Mouse (Mus musculus): ENCODE measurements around the gene Lrrc20. TPM values are rescaled to one million over a fixed set of nuclear protein-coding genes. Genes with fewer than 3 reads are reported as not detected.

Lrrc20 gene
- polyA plus RNA-seq (2015; fragmentation: Nextera tagmentation; extraction: Ambion mirVana), result 12.1 and 13.2 TPM in 2 replicates

GRCm38 (mm10) chr10:61475594-61476439, at the start of gene Lrrc20:
Lrrc20 (plus strand) TSS chr10:61475801.
- ATAC-seq (ENCODE audit: extremely low read depth, insufficient number of reproducible peaks, low FRiP score, low TSS enrichment), result peak; percentile 95
- Histone ChIP-seq H3K4me2 (peak within 1 kb of the TSS; percentile 99), H3K27me3 (replicated peaks) (no peaks in the 10 kb centered on the region), H3K4me3 (peak within 1 kb of the TSS; percentile 93), H3K9me3 (no peaks in the 10 kb centered on the region), H3K4me1 (peaks cover 31% of the 10 kb centered on the region), H3K9ac (peak within 1 kb of the TSS; percentile 90), H3K27ac (replicated peaks) (peak within 1 kb of the TSS; percentile 92), H3K36me3 (no peaks in the 10 kb centered on the region)
- WGBS, result under 1% methylated on average over 70 of the region's 70 CpGs

- Histone ChIP-seq H3K9ac (no peak overlapping the region), H3K27me3 (replicated peaks) (peaks cover 11% of the 10 kb centered on the region), H3K4me1 (peaks cover 33% of the 10 kb centered on the region), H3K4me3 (no peak overlapping the region), H3K36me3 (peaks cover 24% of the 10 kb centered on the region), H3K9me3 (no peaks in the 10 kb centered on the region), H3K4me2 (no peak overlapping the region), H3K27ac (replicated peaks) (peak overlapping the region; percentile 6; the same call in 1 of the 2 replicates)
- WGBS, result 28% methylated on average over 2 of the region's 2 CpGs
- ATAC-seq (ENCODE audit: extremely low read depth, insufficient number of reproducible peaks, low FRiP score, low TSS enrichment), result no peak
These were observed 49.3 kb upstream of the Lrrc20 start for GRCm38 (mm10) chr10:61426251-61426757.

DNA sequence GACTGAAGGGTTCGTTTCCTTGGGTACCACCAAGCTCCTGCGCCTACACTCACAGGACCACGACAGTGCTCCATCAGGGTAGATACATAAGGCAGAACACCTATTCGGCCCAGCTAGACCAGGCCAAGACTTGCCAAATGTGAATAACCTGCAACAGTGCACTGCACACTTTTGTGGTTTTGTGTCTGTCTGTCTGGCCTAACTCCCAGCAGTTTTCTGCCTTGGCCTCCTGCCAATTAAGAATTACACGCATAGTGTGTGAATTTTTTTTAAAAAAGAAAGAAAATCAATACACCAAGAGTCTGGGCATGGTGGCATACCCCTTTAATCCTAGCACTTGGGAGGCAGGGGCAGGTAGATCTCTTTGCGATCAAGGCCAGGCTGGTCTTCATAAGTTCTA, 47.6 kb upstream of the Lrrc20 start:
- Histone ChIP-seq H3K4me1 (peaks cover 33% of the 10 kb centered on the region), H3K9me3 (no peaks in the 10 kb centered on the region), H3K27me3 (replicated peaks) (peaks cover 5% of the 10 kb centered on the region; the same call in 1 of the 2 replicates), H3K4me2 (no peak overlapping the region), H3K9ac (no peak overlapping the region), H3K27ac (replicated peaks) (no peak overlapping the region), H3K4me3 (no peak overlapping the region), H3K36me3 (peaks cover 35% of the 10 kb centered on the region)
- no peak for ATAC-seq (ENCODE audit: extremely low read depth, insufficient number of reproducible peaks, low FRiP score, low TSS enrichment)
- WGBS, result 88% methylated on average over 6 of the region's 6 CpGs

- ATAC-seq (ENCODE audit: extremely low read depth, insufficient number of reproducible peaks, low FRiP score, low TSS enrichment), result no peak
- H3K4me1 ChIP-seq, result peaks cover 33% of the 10 kb centered on the region
- no peak overlapping the region for H3K4me2 ChIP-seq
- H3K27me3 ChIP-seq (replicated peaks), result peaks cover under 1% of the 10 kb centered on the region; the same call in 1 of the 2 replicates
- WGBS, result 71% methylated on average over 4 of the region's 4 CpGs
- H3K36me3 ChIP-seq, result peaks cover 39% of the 10 kb centered on the region
- no peak overlapping the region for H3K4me3 ChIP-seq
- no peak overlapping the region for H3K9ac ChIP-seq
- no peaks in the 10 kb centered on the region for H3K9me3 ChIP-seq
- H3K27ac ChIP-seq (replicated peaks), result no peak overlapping the region
These were observed 47.2 kb upstream of the Lrrc20 start for GRCm38 (mm10) chr10:61428416-61428815.

- H3K36me3 ChIP-seq, result peaks cover 46% of the 10 kb centered on the region
- no peak overlapping the region for H3K4me2 ChIP-seq
- H3K27ac ChIP-seq (replicated peaks), result no peak overlapping the region
- H3K9me3 ChIP-seq, result no peaks in the 10 kb centered on the region
- no peak overlapping the region for H3K4me3 ChIP-seq
- ATAC-seq (ENCODE audit: extremely low read depth, insufficient number of reproducible peaks, low FRiP score, low TSS enrichment), result no peak
- no peak overlapping the region for H3K9ac ChIP-seq
- peaks cover 31% of the 10 kb centered on the region for H3K4me1 ChIP-seq
- 89% methylated on average over 5 of the region's 5 CpGs for WGBS
- no peaks in the 10 kb centered on the region for H3K27me3 ChIP-seq (replicated peaks)
These were observed 46.6 kb upstream of the Lrrc20 start for GRCm38 (mm10) chr10:61429043-61429442.

DNA sequence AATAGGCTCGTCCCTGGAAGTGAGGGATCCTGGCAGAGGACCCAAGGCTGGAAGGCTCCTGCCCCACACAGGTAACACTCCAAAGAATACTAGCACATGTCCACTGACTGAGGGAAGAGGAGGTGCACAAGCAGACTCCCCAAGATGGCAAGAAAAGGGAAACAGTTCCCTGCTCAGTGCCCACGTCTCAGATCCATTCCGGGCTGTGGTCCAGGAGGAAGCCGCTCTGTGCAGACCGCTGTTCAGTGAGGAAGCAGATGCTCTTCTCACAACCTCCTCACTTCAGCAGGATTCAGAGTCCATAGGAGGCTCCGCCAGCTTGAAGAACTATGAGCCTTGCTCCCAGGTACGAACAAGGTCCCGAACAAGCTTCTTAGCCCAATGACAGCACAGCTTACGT, 44.2 kb upstream of the Lrrc20 start:
- WGBS, result 94% methylated on average over 9 of the region's 9 CpGs
- ATAC-seq (ENCODE audit: extremely low read depth, insufficient number of reproducible peaks, low FRiP score, low TSS enrichment), result no peak

DNA sequence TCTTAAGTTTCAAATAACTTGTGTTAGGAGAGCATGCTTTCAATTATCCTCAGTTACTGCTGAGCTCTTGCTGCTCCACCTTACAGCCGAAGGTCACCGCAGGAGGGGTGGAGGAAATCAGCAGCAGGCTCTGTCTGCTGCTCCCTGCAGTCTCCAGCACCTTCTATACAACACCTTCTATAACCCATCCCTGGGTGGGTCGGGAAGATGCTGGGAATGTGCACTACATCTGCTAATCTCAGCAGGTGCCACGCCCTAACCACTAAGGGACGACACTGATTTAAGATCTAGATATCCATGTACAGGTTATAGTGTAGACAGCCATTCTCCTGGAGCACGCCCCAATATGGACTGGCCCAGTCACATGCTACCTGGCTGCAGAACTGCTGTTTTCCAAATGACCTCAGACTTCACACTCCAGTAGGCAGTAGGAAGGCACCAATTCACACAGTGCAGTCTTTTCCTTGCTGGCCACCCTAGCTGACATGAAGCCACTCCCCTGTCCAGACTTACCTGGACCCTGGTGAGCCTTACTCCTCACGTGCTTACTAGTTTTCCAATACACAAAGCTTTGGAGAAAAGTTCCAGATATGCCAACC, 35.3 kb upstream of the Lrrc20 start:
- peaks cover 22% of the 10 kb centered on the region for H3K36me3 ChIP-seq
- H3K27me3 ChIP-seq (replicated peaks), result no peaks in the 10 kb centered on the region
- H3K9me3 ChIP-seq, result no peaks in the 10 kb centered on the region
- H3K4me1 ChIP-seq, result peaks cover 33% of the 10 kb centered on the region
- H3K27ac ChIP-seq (replicated peaks), result no peak overlapping the region
- H3K4me3 ChIP-seq, result no peak overlapping the region
- WGBS, result 85% methylated on average over 7 of the region's 7 CpGs
- ATAC-seq (ENCODE audit: extremely low read depth, insufficient number of reproducible peaks, low FRiP score, low TSS enrichment), result no peak
- no peak overlapping the region for H3K4me2 ChIP-seq
- H3K9ac ChIP-seq, result no peak overlapping the region

More for the DNA sequence above, 44.2 kb upstream of the Lrrc20 start:
- no peak overlapping the region for H3K4me3 ChIP-seq
- H3K4me2 ChIP-seq, result no peak overlapping the region
- H3K4me1 ChIP-seq, result peaks cover 9% of the 10 kb centered on the region
- no peak overlapping the region for H3K9ac ChIP-seq
- no peaks in the 10 kb centered on the region for H3K9me3 ChIP-seq
- no peak overlapping the region for H3K27ac ChIP-seq (replicated peaks)
- peaks cover 67% of the 10 kb centered on the region for H3K36me3 ChIP-seq
- H3K27me3 ChIP-seq (replicated peaks), result no peaks in the 10 kb centered on the region

DNA sequence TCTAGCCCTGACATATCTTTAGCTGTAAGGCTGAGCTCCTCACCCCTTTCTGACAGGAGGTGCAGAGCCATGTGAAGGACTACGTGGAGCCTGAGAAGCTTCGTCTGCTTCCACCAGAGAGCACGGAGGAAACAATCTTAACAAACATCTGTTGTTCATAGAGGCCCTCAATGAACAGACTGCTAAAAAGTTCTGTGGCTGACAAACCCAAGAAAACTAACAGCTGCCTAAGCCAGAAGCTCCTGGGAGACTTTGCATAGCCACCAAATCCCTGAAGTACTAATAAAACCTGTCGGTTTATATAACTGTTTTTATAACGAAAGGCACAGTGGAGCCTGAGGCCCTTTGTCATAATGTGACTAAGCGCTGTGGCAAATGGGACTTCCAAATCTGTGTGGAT, 32.1 kb upstream of the Lrrc20 start:
- no peaks in the 10 kb centered on the region for H3K27me3 ChIP-seq (replicated peaks)
- 62% methylated on average over 6 of the region's 6 CpGs for WGBS
- H3K9me3 ChIP-seq, result no peaks in the 10 kb centered on the region
- ATAC-seq (ENCODE audit: extremely low read depth, insufficient number of reproducible peaks, low FRiP score, low TSS enrichment), result no peak
- no peak overlapping the region for H3K4me3 ChIP-seq
- peak overlapping the region; percentile 21; the same call in 1 of the 2 replicates for H3K27ac ChIP-seq (replicated peaks)
- H3K4me2 ChIP-seq, result no peak overlapping the region
- H3K9ac ChIP-seq, result peak overlapping the region; percentile 25; the same call in 1 of the 2 replicates
- peaks cover 26% of the 10 kb centered on the region for H3K36me3 ChIP-seq
- H3K4me1 ChIP-seq, result peaks cover 64% of the 10 kb centered on the region

DNA sequence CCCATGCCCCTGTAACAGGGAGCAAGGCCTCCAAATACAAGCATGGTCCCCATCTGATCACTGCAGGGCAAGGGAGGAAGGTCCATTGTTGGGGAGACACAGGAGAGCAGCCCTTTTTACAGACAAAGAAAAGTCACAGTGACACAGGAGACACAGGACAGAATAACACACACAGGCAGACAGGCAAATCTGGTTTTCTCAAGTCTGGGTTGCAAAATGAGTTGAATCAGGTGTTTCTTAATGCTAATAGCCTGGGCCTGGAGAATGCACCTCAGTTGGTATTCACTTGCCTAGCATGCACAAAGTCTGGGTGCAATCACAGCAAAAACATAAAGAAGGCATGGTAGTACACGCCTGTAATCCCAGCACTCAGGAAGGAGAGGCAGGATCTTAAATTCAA, 31.7 kb upstream of the Lrrc20 start:
- H3K4me2 ChIP-seq, result no peak overlapping the region
- peak overlapping the region; percentile 25; the same call in 1 of the 2 replicates for H3K9ac ChIP-seq
- H3K36me3 ChIP-seq, result peaks cover 24% of the 10 kb centered on the region
- WGBS, result 48% methylated on average over 1 of the region's 1 CpGs
- ATAC-seq (ENCODE audit: extremely low read depth, insufficient number of reproducible peaks, low FRiP score, low TSS enrichment), result no peak
- no peaks in the 10 kb centered on the region for H3K9me3 ChIP-seq
- H3K4me1 ChIP-seq, result peaks cover 68% of the 10 kb centered on the region
- H3K27me3 ChIP-seq (replicated peaks), result no peaks in the 10 kb centered on the region
- H3K27ac ChIP-seq (replicated peaks), result peak overlapping the region; percentile 21; the same call in 1 of the 2 replicates
- H3K4me3 ChIP-seq, result no peak overlapping the region

DNA sequence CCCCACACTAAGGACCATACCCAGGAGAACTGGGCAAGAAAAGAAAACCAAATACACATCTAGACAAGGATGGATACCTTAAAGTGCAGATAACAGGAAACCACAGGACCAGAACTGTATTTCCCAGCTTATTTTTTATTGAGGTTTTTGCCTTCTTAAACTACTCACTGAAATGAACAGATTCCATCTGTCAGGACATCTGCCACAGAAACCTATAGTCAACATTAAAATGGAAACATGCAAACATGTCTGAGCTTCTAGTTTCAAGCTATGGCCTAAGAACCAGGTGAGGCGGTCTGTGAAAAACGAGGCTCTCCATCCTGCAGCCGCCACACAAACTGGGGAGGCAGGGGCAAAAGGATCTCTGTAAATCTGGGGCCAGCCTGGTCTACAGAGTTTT, 30.6 kb upstream of the Lrrc20 start:
- 87% methylated on average over 3 of the region's 3 CpGs for WGBS
- H3K4me1 ChIP-seq, result peaks cover 80% of the 10 kb centered on the region
- no peak overlapping the region for H3K4me2 ChIP-seq
- H3K27me3 ChIP-seq (replicated peaks), result no peaks in the 10 kb centered on the region
- peaks cover 32% of the 10 kb centered on the region for H3K36me3 ChIP-seq
- no peaks in the 10 kb centered on the region for H3K9me3 ChIP-seq
- no peak overlapping the region for H3K9ac ChIP-seq
- ATAC-seq (ENCODE audit: extremely low read depth, insufficient number of reproducible peaks, low FRiP score, low TSS enrichment), result no peak
- no peak overlapping the region for H3K27ac ChIP-seq (replicated peaks)
- no peak overlapping the region for H3K4me3 ChIP-seq

- peak overlapping the region; percentile 36; the same call in 1 of the 2 replicates for H3K27ac ChIP-seq (replicated peaks)
These were observed 27.8 kb upstream of the Lrrc20 start for GRCm38 (mm10) chr10:61447581-61448353.

More at GRCm38 (mm10) chr10:61447581-61448353, 27.8 kb upstream of the Lrrc20 start:
- Histone ChIP-seq H3K4me3 (no peak overlapping the region), H3K27me3 (replicated peaks) (no peaks in the 10 kb centered on the region), H3K9ac (peak overlapping the region; percentile 14; the same call in 1 of the 2 replicates), H3K4me1 (peaks cover 87% of the 10 kb centered on the region), H3K36me3 (peaks cover 33% of the 10 kb centered on the region), H3K4me2 (no peak overlapping the region), H3K9me3 (no peaks in the 10 kb centered on the region)
- ATAC-seq (ENCODE audit: extremely low read depth, insufficient number of reproducible peaks, low FRiP score, low TSS enrichment), result no peak
- WGBS, result 84% methylated on average over 10 of the region's 10 CpGs
